Mouse (Mus musculus) limb, embryonic 12.5 days (tissue): ENCODE measurements around the gene Mia. TPM values are rescaled to one million over a fixed set of nuclear protein-coding genes. Genes with fewer than 3 reads are reported as not detected.
A peak's percentile ranks its signal among the peaks of the same experiment; 100 is the strongest.

Experiments
- ATAC-seq: fragments of 200-750 bp; cut with Nextera tagmentation; 2 replicates; pipeline ENCODE4 v1.8.0; 2017; ENCODE audit warnings: low read depth, moderate TSS enrichment; ENCODE audit not compliant: insufficient number of reproducible peaks, insufficient read depth, low FRiP score, low TSS enrichment
- H3K27ac ChIP-seq: fragments of 300-500 bp; sonication (generic); 2 replicates; pipeline ENCODE4 v1.5.1; 2016; ENCODE audit warnings: mild to moderate bottlenecking, moderate library complexity
- H3K27me3 ChIP-seq: fragments of 300-500 bp; sonication (generic); 2 replicates; pipeline ENCODE4 v1.6.1; 2016; ENCODE audit warnings: mild to moderate bottlenecking, moderate library complexity
- H3K36me3 ChIP-seq: fragments of 300-500 bp; sonication (generic); 2 replicates; pipeline ENCODE4 v1.6.1; 2016; ENCODE audit warnings: mild to moderate bottlenecking, moderate library complexity
- H3K4me1 ChIP-seq: fragments of 300-500 bp; sonication (generic); replicated peaks from 2 replicates; pipeline ENCODE4 v1.6.1; 2016
- H3K4me2 ChIP-seq: fragments of 300-500 bp; sonication (generic); 2 replicates; pipeline ENCODE4 v1.6.1; 2016; ENCODE audit warnings: mild to moderate bottlenecking, moderate library complexity
- H3K4me3 ChIP-seq: fragments of 300-500 bp; sonication (generic); replicated peaks from 2 replicates; pipeline ENCODE4 v1.5.1; 2016; ENCODE audit warnings: mild to moderate bottlenecking
- H3K9ac ChIP-seq: fragments of 300-500 bp; sonication (generic); replicated peaks from 2 replicates; pipeline ENCODE4 v1.6.1; 2016; ENCODE audit warnings: mild to moderate bottlenecking, moderate library complexity
- H3K9me3 ChIP-seq: fragments of 300-500 bp; sonication (generic); 2 replicates; pipeline ENCODE4 v1.6.1; 2016; ENCODE audit warnings: mild to moderate bottlenecking, moderate library complexity
- WGBS: fragments of 180-500 bp; shearing (Covaris S2); methylation state at CpG from one replicate; pipeline ENCODE4 v1.1.7; 2016; 5-methylcytosine and 5-hydroxymethylcytosine counted together
- polyA plus RNA-seq: library from polyadenylated mRNA; unstranded; fragments of >200 nt; fragmentation: Nextera tagmentation; extraction: Ambion mirVana; gene quantifications from 2 replicates; pipeline ENCODE4 v1.2.1, GENCODE M21; 2016

Gene Mia
- polyA plus RNA-seq, 1 experiment from 2014 or later, result 23.8 TPM

- 91% methylated on average over 8 of the region's 8 CpGs for WGBS
- no peak overlapping the region for H3K9ac ChIP-seq
- no peak overlapping the region for H3K27ac ChIP-seq
- H3K36me3 ChIP-seq, result peaks cover 76% of the 10 kb centered on the region
- no peak for ATAC-seq
- H3K9me3 ChIP-seq, result no peaks in the 10 kb centered on the region
- H3K4me3 ChIP-seq, result no peak overlapping the region
- H3K4me2 ChIP-seq, result no peak overlapping the region
- no peaks in the 10 kb centered on the region for H3K27me3 ChIP-seq
- H3K4me1 ChIP-seq, result no peaks in the 10 kb centered on the region
These were observed 22.9 kb upstream of the Mia start for GRCm38 (mm10) chr7:27203730-27204449.

GRCm38 (mm10) chr7:27198779-27199178 is 17.8 kb upstream of the Mia start:
- no peak for ATAC-seq
- Histone ChIP-seq H3K27ac (no peak overlapping the region), H3K9me3 (no peaks in the 10 kb centered on the region), H3K4me2 (no peak overlapping the region), H3K36me3 (peaks cover 50% of the 10 kb centered on the region), H3K9ac (no peak overlapping the region), H3K4me1 (peaks cover 12% of the 10 kb centered on the region), H3K4me3 (no peak overlapping the region), H3K27me3 (no peaks in the 10 kb centered on the region)
- WGBS, result 94% methylated on average over 8 of the region's 8 CpGs

GRCm38 (mm10) chr7:27198355-27198754 is 17.4 kb upstream of the Mia start:
- H3K9me3 ChIP-seq, result no peaks in the 10 kb centered on the region
- no peak overlapping the region for H3K27ac ChIP-seq
- no peak for ATAC-seq
- peaks cover 50% of the 10 kb centered on the region for H3K36me3 ChIP-seq
- H3K4me1 ChIP-seq, result peaks cover 15% of the 10 kb centered on the region
- no peaks in the 10 kb centered on the region for H3K27me3 ChIP-seq
- no peak overlapping the region for H3K4me3 ChIP-seq
- no peak overlapping the region for H3K9ac ChIP-seq
- H3K4me2 ChIP-seq, result no peak overlapping the region

GRCm38 (mm10) chr7:27197634-27198033 is 16.7 kb upstream of the Mia start:
- peaks cover 50% of the 10 kb centered on the region for H3K36me3 ChIP-seq

GRCm38 (mm10) chr7:27197136-27197535 is 16.2 kb upstream of the Mia start:
- no peak overlapping the region; the same call in 1 of the 2 replicates for H3K27ac ChIP-seq
- H3K36me3 ChIP-seq, result peaks cover 51% of the 10 kb centered on the region
- H3K4me3 ChIP-seq, result no peak overlapping the region
- WGBS, result 93% methylated on average over 3 of the region's 3 CpGs
- no peak for ATAC-seq
- no peaks in the 10 kb centered on the region for H3K27me3 ChIP-seq
- H3K4me1 ChIP-seq, result peaks cover 15% of the 10 kb centered on the region
- H3K9me3 ChIP-seq, result no peaks in the 10 kb centered on the region
- H3K4me2 ChIP-seq, result peak overlapping the region; percentile 58; the same call in 1 of the 2 replicates
- no peak overlapping the region for H3K9ac ChIP-seq

More at GRCm38 (mm10) chr7:27197634-27198033, 16.7 kb upstream of the Mia start:
- Histone ChIP-seq H3K4me1 (peaks cover 15% of the 10 kb centered on the region), H3K9ac (no peak overlapping the region), H3K4me3 (no peak overlapping the region), H3K27ac (no peak overlapping the region), H3K4me2 (no peak overlapping the region), H3K27me3 (no peaks in the 10 kb centered on the region), H3K9me3 (no peaks in the 10 kb centered on the region)
- no peak for ATAC-seq
- 88% methylated on average over 8 of the region's 8 CpGs for WGBS

- no peaks in the 10 kb centered on the region for H3K9me3 ChIP-seq
- under 1% methylated on average over 63 of the region's 64 CpGs for WGBS
- peak; percentile 98 for ATAC-seq
- no peaks in the 10 kb centered on the region for H3K27me3 ChIP-seq
- peak within 1 kb of the TSS; percentile 89 for H3K9ac ChIP-seq
- peak within 1 kb of the TSS; percentile 85 for H3K4me2 ChIP-seq
- H3K27ac ChIP-seq, result peak within 1 kb of the TSS; percentile 98
- H3K4me1 ChIP-seq, result peaks cover 15% of the 10 kb centered on the region
- peaks cover 53% of the 10 kb centered on the region for H3K36me3 ChIP-seq
- H3K4me3 ChIP-seq, result peak within 1 kb of the TSS; percentile 77
These were observed 15.0 kb upstream of the Mia start, which contains the start of the genes BC024978 and Snrpa for GRCm38 (mm10) chr7:27195681-27196611. TSS of gene BC024978 (plus strand) at chr7:27195781. TSS of gene Snrpa (minus strand) at chr7:27196271.

- peaks cover 62% of the 10 kb centered on the region for H3K36me3 ChIP-seq
- 0 out of 2 replicates have a peak overlapping the region, but pooled peaks have one; percentile 85 for H3K4me2 ChIP-seq
- 88% methylated on average over 4 of the region's 4 CpGs for WGBS
- H3K27ac ChIP-seq, result no peak overlapping the region
- H3K9me3 ChIP-seq, result no peaks in the 10 kb centered on the region
- ATAC-seq, result no peak
- H3K4me1 ChIP-seq, result peaks cover 15% of the 10 kb centered on the region
- 0 out of 2 replicates have a peak overlapping the region, but pooled peaks have one; percentile 0 for H3K9ac ChIP-seq
- 0 out of 2 replicates have a peak overlapping the region, but pooled peaks have one; percentile 3 for H3K4me3 ChIP-seq
- no peaks in the 10 kb centered on the region for H3K27me3 ChIP-seq
These were observed 12.8 kb upstream of the Mia start for GRCm38 (mm10) chr7:27193731-27194130.

- H3K4me1 ChIP-seq, result peaks cover 15% of the 10 kb centered on the region
- H3K4me2 ChIP-seq, result no peak overlapping the region
- no peaks in the 10 kb centered on the region for H3K9me3 ChIP-seq
- peaks cover 67% of the 10 kb centered on the region for H3K36me3 ChIP-seq
- H3K9ac ChIP-seq, result no peak overlapping the region
- ATAC-seq, result no peak
- H3K4me3 ChIP-seq, result no peak overlapping the region
- H3K27ac ChIP-seq, result no peak overlapping the region
- 94% methylated on average over 5 of the region's 5 CpGs for WGBS
- H3K27me3 ChIP-seq, result no peaks in the 10 kb centered on the region
These were observed 11.5 kb upstream of the Mia start for GRCm38 (mm10) chr7:27192434-27192833.

- Histone ChIP-seq H3K4me2 (no peak overlapping the region), H3K4me3 (no peak overlapping the region), H3K27me3 (no peaks in the 10 kb centered on the region), H3K36me3 (peaks cover 97% of the 10 kb centered on the region), H3K4me1 (peaks cover 7% of the 10 kb centered on the region), H3K27ac (no peak overlapping the region), H3K9ac (no peak overlapping the region), H3K9me3 (peaks cover 9% of the 10 kb centered on the region; the same call in 1 of the 2 replicates)
- 97% methylated on average over 10 of the region's 10 CpGs for WGBS
- ATAC-seq, result no peak; the same call in 1 of the 2 replicates
These were observed 8.4 kb upstream of the Mia start for GRCm38 (mm10) chr7:27189271-27189931.

- 92% methylated on average over 5 of the region's 5 CpGs for WGBS
- no peak for ATAC-seq
- H3K36me3 ChIP-seq, result peaks cover 82% of the 10 kb centered on the region
These were observed 5.0 kb upstream of the Mia start for GRCm38 (mm10) chr7:27185986-27186385.

More at GRCm38 (mm10) chr7:27185986-27186385, 5.0 kb upstream of the Mia start:
- Histone ChIP-seq H3K4me3 (no peak overlapping the region), H3K9me3 (peaks cover 9% of the 10 kb centered on the region; the same call in 1 of the 2 replicates), H3K4me2 (no peak overlapping the region), H3K9ac (no peak overlapping the region), H3K27ac (no peak overlapping the region), H3K4me1 (no peaks in the 10 kb centered on the region), H3K27me3 (no peaks in the 10 kb centered on the region)
